Mouse (Mus musculus) C2C12 (cell line): ENCODE results near the gene Sema7a.

Source experiments
- CTCF ChIP-seq: IDR thresholded peaks from one replicate; pipeline ENCODE4 v1.5.1; 2011; ENCODE audit not compliant: control insufficient read depth, insufficient read depth, insufficient read length
- USF1 ChIP-seq: IDR thresholded peaks from one replicate; pipeline ENCODE4 v1.6.1; 2011; ENCODE audit warnings: low read depth, mild to moderate bottlenecking, control low read depth, moderate library complexity

GRCm38 (mm10) chr9:58005753-58006461 lies 66.0 kb downstream of the Sema7a start, which contains the start of gene Cyp11a1:
- TF ChIP-seq CTCF (no peak), USF1 (no peak)
